Mouse (Mus musculus) G1E (cell line): ENCODE results near the gene Traf3ip1. TPM values are rescaled to one million over a fixed set of nuclear protein-coding genes. Genes with fewer than 3 reads are reported as not detected.

Experiments
- ATAC-seq: 2 replicates; pipeline ENCODE4 v1.8.0; 2016; ENCODE audit warnings: mild to moderate bottlenecking; ENCODE audit not compliant: insufficient number of reproducible peaks, poor library complexity, low FRiP score, severe bottlenecking; ENCODE audit errors: extremely low read depth
- DNase-seq: peaks from one replicate; pipeline ENCODE4 v3.0.0; 2012; ENCODE audit warnings: low spot score
- H3K27me3 ChIP-seq: 2 replicates; pipeline ENCODE4 v1.6.1; 2012; ENCODE audit warnings: mild to moderate bottlenecking, low read length, inconsistent platforms; ENCODE audit not compliant: insufficient read depth
- H3K36me3 ChIP-seq: replicated peaks from 2 replicates; pipeline ENCODE3; 2012; ENCODE audit warnings: mild to moderate bottlenecking, inconsistent platforms
- H3K4me1 ChIP-seq: 2 replicates; pipeline ENCODE4 v1.6.1; 2012; ENCODE audit warnings: low read depth, low read length, inconsistent platforms, mixed read lengths; ENCODE audit not compliant: insufficient read depth
- H3K4me3 ChIP-seq: 2 replicates; pipeline ENCODE4 v1.5.1; 2012; ENCODE audit warnings: low read depth, mild to moderate bottlenecking, inconsistent platforms, low read length, moderate library complexity, mixed read lengths
- H3K9me3 ChIP-seq: replicated peaks from 2 replicates; pipeline ENCODE4 v1.6.1; 2012; ENCODE audit warnings: inconsistent platforms
- CTCF ChIP-seq: IDR thresholded peaks from 2 replicates; pipeline ENCODE4 v1.5.1; 2012; ENCODE audit warnings: low read depth, low read length, inconsistent platforms, mixed read lengths
- GATA1 ChIP-seq: IDR thresholded peaks from 2 replicates; pipeline ENCODE4 v1.6.1; 2012; ENCODE audit warnings: borderline replicate concordance, low read length, inconsistent platforms, mixed read lengths
- GATA2 ChIP-seq: IDR thresholded peaks from 2 replicates; pipeline ENCODE4 v1.6.1; 2012; ENCODE audit warnings: low read depth, low read length, inconsistent platforms, borderline replicate concordance
- POLR2AphosphoS5 ChIP-seq: IDR thresholded peaks from 2 replicates; pipeline ENCODE4 v1.6.1; 2012; ENCODE audit warnings: low read depth, low read length, inconsistent platforms; ENCODE audit not compliant: insufficient replicate concordance
- TAL1 ChIP-seq: conservative IDR thresholded peaks from 2 replicates; pipeline ENCODE4 v1.6.1; 2012; ENCODE audit warnings: low read depth, low read length, inconsistent platforms, mixed read lengths
- polyA plus RNA-seq: library from polyadenylated mRNA; stranded (reverse); fragments of >175 nt; gene quantifications from 2 replicates; pipeline ENCODE4 v1.2.3, GENCODE M21; 2012
- total RNA-seq, 2 experiments: library from RNA; stranded (forward) in 1 of 2; stranded (reverse) in 1 of 2; fragments of 200-1000 nt in 1 of 2; fragments of >200 nt in 1 of 2; fragmentation: Nextera tagmentation in 1 of 2; gene quantifications; 2 replicates each; pipeline ENCODE4 v1.2.3; 2014 to 2017

Gene Traf3ip1
- total and polyA plus RNA-seq, 3 experiments, result 9.7 to 17.8 (median 12.7) TPM

GRCm38 (mm10) chr1:91490322-91490721 lies 4.1 kb upstream of the Traf3ip1 start:
- H3K4me3 ChIP-seq, result no peak overlapping the region
- TF ChIP-seq CTCF (no peak), TAL1 (no peak), POLR2AphosphoS5 (no peak), GATA1 (no peak), GATA2 (no peak)

GRCm38 (mm10) chr1:91492740-91493139 lies 1.7 kb upstream of the Traf3ip1 start:
- Histone ChIP-seq H3K36me3 (peaks cover 8% of the 10 kb centered on the region), H3K4me3 (no peak overlapping the region), H3K4me1 (peaks cover 24% of the 10 kb centered on the region), H3K27me3 (peaks cover 22% of the 10 kb centered on the region), H3K9me3 (no peaks in the 10 kb centered on the region)
- no peak for DNase-seq
- TF ChIP-seq TAL1 (no peak), CTCF (no peak), GATA1 (no peak), POLR2AphosphoS5 (no peak), GATA2 (no peak)
- ATAC-seq, result no peak

More at GRCm38 (mm10) chr1:91490322-91490721, 4.1 kb upstream of the Traf3ip1 start:
- ATAC-seq (no peak), DNase-seq (no peak)
- Histone ChIP-seq H3K36me3 (no peaks in the 10 kb centered on the region), H3K9me3 (no peaks in the 10 kb centered on the region), H3K27me3 (peaks cover 35% of the 10 kb centered on the region), H3K4me1 (peaks cover 14% of the 10 kb centered on the region)

- Histone ChIP-seq H3K9me3 (no peaks in the 10 kb centered on the region), H3K36me3 (peaks cover 18% of the 10 kb centered on the region), H3K4me3 (peak overlapping the region; percentile 86), H3K4me1 (peaks cover 24% of the 10 kb centered on the region), H3K27me3 (peaks cover 16% of the 10 kb centered on the region)
- peak; percentile 6; the same call in 1 of the 2 replicates for ATAC-seq
- TF ChIP-seq CTCF (no peak), GATA2 (no peak), GATA1 (no peak), TAL1 (no peak), POLR2AphosphoS5 (no peak)
- no peak for DNase-seq
These were observed 509 bp upstream of the Traf3ip1 start for GRCm38 (mm10) chr1:91493938-91494337.

GRCm38 (mm10) chr1:91495321-91495720 lies 874 bp downstream of the Traf3ip1 start:
- no peaks in the 10 kb centered on the region for H3K9me3 ChIP-seq
- DNase-seq, result no peak
- peak overlapping the region; percentile 86 for H3K4me3 ChIP-seq
- TF ChIP-seq TAL1, result no peak
- ATAC-seq, result no peak
- H3K4me1 ChIP-seq, result peaks cover 24% of the 10 kb centered on the region
- H3K36me3 ChIP-seq, result peaks cover 30% of the 10 kb centered on the region
- peaks cover 10% of the 10 kb centered on the region for H3K27me3 ChIP-seq

GRCm38 (mm10) chr1:91498579-91498978 lies 4.1 kb downstream of the Traf3ip1 start:
- Histone ChIP-seq H3K4me1 (peaks cover 24% of the 10 kb centered on the region), H3K36me3 (peaks cover 58% of the 10 kb centered on the region), H3K9me3 (no peaks in the 10 kb centered on the region), H3K4me3 (no peak overlapping the region), H3K27me3 (no peaks in the 10 kb centered on the region)
- no peak for ATAC-seq
- DNase-seq, result no peak
- TF ChIP-seq CTCF (no peak), GATA2 (no peak), POLR2AphosphoS5 (no peak), TAL1 (no peak), GATA1 (no peak)

GRCm38 (mm10) chr1:91504615-91505014 lies 10.2 kb downstream of the Traf3ip1 start:
- DNase-seq, result no peak
- Histone ChIP-seq H3K9me3 (no peaks in the 10 kb centered on the region), H3K27me3 (no peaks in the 10 kb centered on the region), H3K4me3 (no peak overlapping the region), H3K4me1 (no peaks in the 10 kb centered on the region), H3K36me3 (peaks cover 78% of the 10 kb centered on the region)
- TF ChIP-seq TAL1 (no peak), GATA2 (no peak), GATA1 (no peak), CTCF (no peak), POLR2AphosphoS5 (no peak)
- ATAC-seq, result no peak

GRCm38 (mm10) chr1:91514916-91515315 lies 20.5 kb downstream of the Traf3ip1 start:
- no peaks in the 10 kb centered on the region for H3K4me1 ChIP-seq
- TF ChIP-seq CTCF, result no peak
- TF ChIP-seq GATA1, result no peak
- no peak for TF ChIP-seq POLR2AphosphoS5
- no peak for TF ChIP-seq TAL1
- TF ChIP-seq GATA2, result no peak
- ATAC-seq, result no peak
- H3K4me3 ChIP-seq, result no peak overlapping the region
- H3K36me3 ChIP-seq, result peaks cover 75% of the 10 kb centered on the region
- no peaks in the 10 kb centered on the region for H3K27me3 ChIP-seq
- H3K9me3 ChIP-seq, result no peaks in the 10 kb centered on the region
- DNase-seq, result no peak
